Mouse (Mus musculus) midbrain, postnatal 0 days (tissue): ENCODE results near the gene Mgat5. TPM values are rescaled to one million over a fixed set of nuclear protein-coding genes. Genes with fewer than 3 reads are reported as not detected.

ENCODE experiments used
- ATAC-seq: fragments of 200-750 bp; cut with Nextera tagmentation; 2 replicates; pipeline ENCODE4 v1.8.0; 2017; ENCODE audit warnings: moderate number of reproducible peaks, mild to moderate bottlenecking, moderate TSS enrichment, moderate library complexity; ENCODE audit not compliant: low FRiP score
- DNase-seq: peaks from one replicate; pipeline ENCODE4 v3.0.0-alpha.2; 2015; ENCODE audit warnings: low spot score
- H3K27ac ChIP-seq: fragments of 300-500 bp; sonication (generic); 2 replicates; pipeline ENCODE4 v1.5.1; 2014; ENCODE audit warnings: low read depth, mild to moderate bottlenecking, low read length, mixed read lengths
- H3K27me3 ChIP-seq: fragments of 300-500 bp; sonication (generic); 2 replicates; pipeline ENCODE4 v1.6.1; 2014; ENCODE audit warnings: low read length, control low read depth, mixed read lengths; ENCODE audit not compliant: insufficient read depth
- H3K36me3 ChIP-seq: fragments of 300-500 bp; sonication (generic); 2 replicates; pipeline ENCODE4 v1.6.1; 2014; ENCODE audit warnings: low read length, control low read depth, mixed read lengths; ENCODE audit not compliant: insufficient read depth
- H3K4me1 ChIP-seq: fragments of 300-500 bp; sonication (generic); 2 replicates; pipeline ENCODE4 v1.6.1; 2014; ENCODE audit warnings: mild to moderate bottlenecking, control low read depth, antibody characterized with exemption, low read length, mixed read lengths; ENCODE audit not compliant: insufficient read depth
- H3K4me2 ChIP-seq: fragments of 300-500 bp; sonication (generic); 2 replicates; pipeline ENCODE4 v1.6.1; 2014; ENCODE audit warnings: low read depth, mild to moderate bottlenecking, low read length, mixed read lengths; ENCODE audit not compliant: poor library complexity, severe bottlenecking
- H3K4me3 ChIP-seq: fragments of 300-500 bp; sonication (generic); 2 replicates; pipeline ENCODE4 v1.5.1; 2014; ENCODE audit warnings: low read depth, mild to moderate bottlenecking, low read length, moderate library complexity
- H3K9ac ChIP-seq: fragments of 300-500 bp; sonication (generic); replicated peaks from 2 replicates; pipeline ENCODE4 v1.6.1; 2014; ENCODE audit warnings: mild to moderate bottlenecking, low read length, moderate library complexity, mixed read lengths; ENCODE audit not compliant: poor library complexity, severe bottlenecking
- H3K9me3 ChIP-seq: fragments of 300-500 bp; sonication (generic); 2 replicates; pipeline ENCODE4 v1.6.1; 2016; ENCODE audit warnings: low read length, control low read depth
- CTCF ChIP-seq: IDR thresholded peaks from 2 replicates; pipeline ENCODE4 v1.5.1; 2016; ENCODE audit warnings: antibody characterized with exemption, mild to moderate bottlenecking
- WGBS: fragments of 180-500 bp; shearing (Covaris S2); extraction: QIAGEN DNeasy Blood & Tissue Kit; methylation state at CpG from one replicate; pipeline ENCODE4 v1.1.7; 2014; 5-methylcytosine and 5-hydroxymethylcytosine counted together
- polyA plus RNA-seq: library from polyadenylated mRNA; unstranded; fragments of >200 nt; fragmentation: Nextera tagmentation; extraction: Ambion mirVana; gene quantifications from 2 replicates; pipeline ENCODE4 v1.2.1, GENCODE M21; 2015
- total RNA-seq: library from RNA; depleted of rRNA; stranded (reverse); fragments of >200 nt; gene quantifications from 2 replicates; pipeline ENCODE4 v1.2.3, GENCODE M21; 2014

The Mgat5 gene
- total and polyA plus RNA-seq, 2 experiments from 2014 or later = 13.0 to 56.5 TPM

GRCm38 (mm10) chr1:127383071-127383470 is 178.3 kb downstream of the Mgat5 start:
- Histone ChIP-seq H3K9me3 (no peaks in the 10 kb centered on the region), H3K4me3 (no peak overlapping the region), H3K4me2 (no peak overlapping the region), H3K36me3 (peaks cover 8% of the 10 kb centered on the region), H3K4me1 (peaks cover 4% of the 10 kb centered on the region; the same call in 1 of the 2 replicates), H3K9ac (no peak overlapping the region), H3K27me3 (no peaks in the 10 kb centered on the region), H3K27ac (no peak overlapping the region)
- TF ChIP-seq CTCF = no peak
- ATAC-seq (no peak), DNase-seq (no peak)
- WGBS = 74% methylated on average over 7 of the region's 7 CpGs

- H3K9ac ChIP-seq = no peak overlapping the region
- peaks cover 17% of the 10 kb centered on the region for H3K36me3 ChIP-seq
- H3K27me3 ChIP-seq = no peaks in the 10 kb centered on the region
- H3K4me1 ChIP-seq = no peaks in the 10 kb centered on the region
- ATAC-seq (no peak), DNase-seq (no peak)
- TF ChIP-seq CTCF = no peak
- H3K9me3 ChIP-seq = no peaks in the 10 kb centered on the region
- H3K4me3 ChIP-seq = no peak overlapping the region
- WGBS = 63% methylated on average over 7 of the region's 7 CpGs
- no peak overlapping the region for H3K4me2 ChIP-seq
- no peak overlapping the region for H3K27ac ChIP-seq
Observed at GRCm38 (mm10) chr1:127387226-127387625, 182.4 kb downstream of the Mgat5 start.

- H3K9ac ChIP-seq = no peak overlapping the region
- no peak overlapping the region for H3K27ac ChIP-seq
- H3K4me1 ChIP-seq = no peaks in the 10 kb centered on the region
- 72% methylated on average over 9 of the region's 9 CpGs for WGBS
- H3K36me3 ChIP-seq = peaks cover 15% of the 10 kb centered on the region
- no peaks in the 10 kb centered on the region for H3K27me3 ChIP-seq
- H3K4me2 ChIP-seq = no peak overlapping the region
- no peak for DNase-seq
- H3K4me3 ChIP-seq = no peak overlapping the region
- no peak for TF ChIP-seq CTCF
- ATAC-seq = no peak
- H3K9me3 ChIP-seq = no peaks in the 10 kb centered on the region
Observed at GRCm38 (mm10) chr1:127387661-127388060, 182.8 kb downstream of the Mgat5 start.

- Histone ChIP-seq H3K9me3 (no peaks in the 10 kb centered on the region), H3K27ac (no peak overlapping the region), H3K27me3 (no peaks in the 10 kb centered on the region), H3K4me3 (no peak overlapping the region), H3K9ac (no peak overlapping the region), H3K36me3 (no peaks in the 10 kb centered on the region; the same call in 1 of the 2 replicates), H3K4me1 (0 out of 2 replicates have a peak, but pooled peaks cover 2% of the 10 kb centered on the region), H3K4me2 (no peak overlapping the region)
- WGBS = 94% methylated on average over 2 of the region's 2 CpGs
- no peak for TF ChIP-seq CTCF
- no peak for DNase-seq
- ATAC-seq = no peak
Observed at GRCm38 (mm10) chr1:127394716-127395115, 189.9 kb downstream of the Mgat5 start.

GRCm38 (mm10) chr1:127395724-127396123 is 190.9 kb downstream of the Mgat5 start:
- H3K9ac ChIP-seq = no peak overlapping the region

GRCm38 (mm10) chr1:127396569-127397349 is 191.9 kb downstream of the Mgat5 start:
- Histone ChIP-seq H3K9ac (no peak overlapping the region), H3K9me3 (no peaks in the 10 kb centered on the region), H3K4me3 (no peak overlapping the region), H3K27ac (no peak overlapping the region), H3K36me3 (peaks cover 3% of the 10 kb centered on the region; the same call in 1 of the 2 replicates), H3K4me1 (0 out of 2 replicates have a peak, but pooled peaks cover 2% of the 10 kb centered on the region), H3K4me2 (no peak overlapping the region), H3K27me3 (no peaks in the 10 kb centered on the region)
- DNase-seq (no peak), ATAC-seq (no peak)
- WGBS = 79% methylated on average over 12 of the region's 12 CpGs
- TF ChIP-seq CTCF = no peak

More at GRCm38 (mm10) chr1:127395724-127396123, 190.9 kb downstream of the Mgat5 start:
- no peak for TF ChIP-seq CTCF
- WGBS = 90% methylated on average over 5 of the region's 5 CpGs
- no peaks in the 10 kb centered on the region; the same call in 1 of the 2 replicates for H3K36me3 ChIP-seq
- ATAC-seq (no peak), DNase-seq (no peak)
- no peaks in the 10 kb centered on the region for H3K9me3 ChIP-seq
- H3K27me3 ChIP-seq = no peaks in the 10 kb centered on the region
- H3K4me2 ChIP-seq = no peak overlapping the region
- no peak overlapping the region for H3K4me3 ChIP-seq
- no peak overlapping the region for H3K27ac ChIP-seq
- H3K4me1 ChIP-seq = 0 out of 2 replicates have a peak, but pooled peaks cover 2% of the 10 kb centered on the region
